ENCODE assay signal across 11 mouse cellular contexts in genomic region chr8:8653906-8654489, GRCm38 (mm10). TPM values are rescaled to one million over a fixed set of nuclear protein-coding genes. Genes with fewer than 3 reads are reported as not detected.
DNase-seq lines count a peak whose midpoint lies in the region; ATAC-seq and TF ChIP-seq lines count a peak whose summit lies in the region.
"Had no signal": no experiment of that assay in that cellular context is flagged by ENCODE, and none has a peak within 500 bp of the region (broad histone marks: within the 10 kb centered on the region; RNA-seq: fewer than 3 reads in every experiment).

No protein-coding gene starts in this region.

- no peak overlapping the region for H3K9ac ChIP-seq in neural tube, embryonic 14.5 days (replicated peaks; ENCODE audit: low read depth, low read length)

- no peak for DNase-seq in left cerebral cortex, adult 2 months (ENCODE audit: extremely low spot score in 1 of 2, low spot score in 2 of 2)
- DNase-seq in left cerebral cortex, adult 8-10 months (ENCODE audit: low spot score in 2 of 2), result no peak
- DNase-seq in forebrain, embryonic 10.5 days (ENCODE audit: extremely low spot score, low spot score), result no peak
- DNase-seq in limb, embryonic 10.5 days (ENCODE audit: low spot score), result peak; percentile 29
- DNase-seq in thymus, postnatal 10 days (ENCODE audit: low spot score in 2 of 2), result no peak
- DNase-seq in retina, embryonic 14.5 days (ENCODE audit: low spot score), result no peak
- no peak for DNase-seq in left cerebral cortex, adult 11 months (ENCODE audit: low spot score)
- DNase-seq: kidney, adult 8-10 months; lung, postnatal 14 days; right cerebral cortex, adult 18-20 months had no signal

- no peak for TF ChIP-seq CTCF in left cerebral cortex, adult 2 months (IDR thresholded peaks at IDR 0.05)

- WGBS in forebrain, embryonic 10.5 days, result 39% methylated on average over 12 of the region's 12 CpGs
- 53% methylated on average over 12 of the region's 12 CpGs for WGBS in limb, embryonic 10.5 days
- 7% methylated on average over 12 of the region's 12 CpGs for WGBS in neural tube, embryonic 14.5 days

- H3K27me3 ChIP-seq in forebrain, embryonic 10.5 days (ENCODE audit: poor library complexity, severe bottlenecking), result peaks cover 44% of the 10 kb centered on the region
- no peaks in the 10 kb centered on the region for H3K27me3 ChIP-seq in limb, embryonic 10.5 days (ENCODE audit: low read depth, poor library complexity, severe bottlenecking)
- H3K27me3 ChIP-seq in neural tube, embryonic 14.5 days (ENCODE audit: control insufficient read depth, insufficient read depth, low read length), result no peaks in the 10 kb centered on the region

- ATAC-seq in neural tube, embryonic 14.5 days (ENCODE audit: low read depth), result peak; percentile 11; the same call in 1 of the 2 replicates

- H3K9me3 ChIP-seq in forebrain, embryonic 10.5 days, result no peaks in the 10 kb centered on the region
- H3K9me3 ChIP-seq in limb, embryonic 10.5 days (replicated peaks), result no peaks in the 10 kb centered on the region
- H3K9me3 ChIP-seq in neural tube, embryonic 14.5 days (ENCODE audit: control insufficient read depth, low read length), result no peaks in the 10 kb centered on the region

- H3K4me2 ChIP-seq in neural tube, embryonic 14.5 days (ENCODE audit: low read depth, low read length), result peak overlapping the region; percentile 66

- H3K4me1 ChIP-seq in forebrain, embryonic 10.5 days, result peaks cover 96% of the 10 kb centered on the region
- H3K4me1 ChIP-seq in limb, embryonic 10.5 days, result peaks cover 91% of the 10 kb centered on the region
- peaks cover 59% of the 10 kb centered on the region for H3K4me1 ChIP-seq in neural tube, embryonic 14.5 days (ENCODE audit: control insufficient read depth, insufficient read depth, low read length)

- peak overlapping the region; percentile 27; the same call in 1 of the 2 replicates for H3K4me3 ChIP-seq in left cerebral cortex, adult 2 months
- peak overlapping the region; percentile 97 for H3K4me3 ChIP-seq in forebrain, embryonic 10.5 days
- no peak overlapping the region for H3K4me3 ChIP-seq in limb, embryonic 10.5 days
- H3K4me3 ChIP-seq in neural tube, embryonic 14.5 days (ENCODE audit: low read depth, low read length), result peak overlapping the region; percentile 11; the same call in 1 of the 2 replicates

- intact Hi-C loops in left cerebral cortex, adult 2 months (cut with DNase I), result loop anchor here (1.0 to 10.0 kb wide), 3 partner anchors 31 to 609 kb away; no protein-coding TSS in a partner anchor

- H3K36me3 ChIP-seq in forebrain, embryonic 10.5 days (replicated peaks), result peaks cover 29% of the 10 kb centered on the region
- peaks cover 14% of the 10 kb centered on the region for H3K36me3 ChIP-seq in limb, embryonic 10.5 days
- no peaks in the 10 kb centered on the region for H3K36me3 ChIP-seq in neural tube, embryonic 14.5 days (ENCODE audit: control insufficient read depth, insufficient read depth, low read length)

- H3K27ac ChIP-seq in left cerebral cortex, adult 2 months, result peak overlapping the region; percentile 45
- H3K27ac ChIP-seq in forebrain, embryonic 10.5 days, result peak overlapping the region; percentile 98
- H3K27ac ChIP-seq in limb, embryonic 10.5 days, result no peak overlapping the region
- no peak overlapping the region for H3K27ac ChIP-seq in neural tube, embryonic 14.5 days (ENCODE audit: low read depth, low read length)

RNA-seq across cellular contexts. Expression of gene Efnb2, which starts 7.0 kb away (rescaled TPM):
- 10 to 100 TPM; 61.3 to 62.8 TPM for total RNA-seq in left cerebral cortex, adult 2 months (2021)
- total RNA-seq in left cerebral cortex, adult 8-10 months (2022), result 10 to 100 TPM; 54.0 to 68.6 (median 62.9) TPM
- 28.7 and 29.9 TPM in 2 replicates for polyA plus RNA-seq in forebrain, embryonic 10.5 days (2016; fragmentation: Nextera tagmentation; extraction: Ambion mirVana)
- 27.3 and 28.5 TPM in 2 replicates for polyA plus RNA-seq in limb, embryonic 10.5 days (2016; fragmentation: Nextera tagmentation; extraction: Ambion mirVana)
- 17.7 and 27.7 TPM in 2 replicates for polyA plus RNA-seq in neural tube, embryonic 14.5 days (2014; fragmentation: Nextera tagmentation; extraction: Ambion mirVana)

RNA-seq across cellular contexts. Expression of gene Arglu1, which starts 36.3 kb away (rescaled TPM):
- total RNA-seq in left cerebral cortex, adult 2 months (2021), result 100 to 1,000 TPM; 102 to 109 TPM
- 100 to 1,000 TPM in 1 of 4 experiments, 10 to 100 TPM in 3; 83.0 to 105 (median 89.5) TPM for total RNA-seq in left cerebral cortex, adult 8-10 months (2022)
- polyA plus RNA-seq in forebrain, embryonic 10.5 days (2016; fragmentation: Nextera tagmentation; extraction: Ambion mirVana), result 154 and 157 TPM in 2 replicates
- 164 and 175 TPM in 2 replicates for polyA plus RNA-seq in limb, embryonic 10.5 days (2016; fragmentation: Nextera tagmentation; extraction: Ambion mirVana)
- 167 and 187 TPM in 2 replicates for polyA plus RNA-seq in neural tube, embryonic 14.5 days (2014; fragmentation: Nextera tagmentation; extraction: Ambion mirVana)

Comparison
In these comparisons a context has a peak if more than half of its experiments do, and no peak if none do; other contexts are left out.
1. H3K27ac ChIP-seq: peak in left cerebral cortex, adult 2 months (single experiment) and forebrain, embryonic 10.5 days (single experiment); none in limb, embryonic 10.5 days (single experiment) and neural tube, embryonic 14.5 days (single experiment).